Mouse (Mus musculus) forebrain, embryonic 13.5 days (tissue): ENCODE measurements at regions not wholly inside any gene's neighbourhood (a gene's known extent, or its start where the extent isn't known, plus 50 kb on each side); places are given as distances from the start of the nearest gene placed in this dataset.

Experiments used
- ATAC-seq: fragments of 200-750 bp; cut with Nextera tagmentation; 2 replicates; pipeline ENCODE4 v1.8.0; 2017
- H3K27ac ChIP-seq: fragments of 300-500 bp; sonication (generic); 2 replicates; pipeline ENCODE4 v1.5.1; 2015; ENCODE audit warnings: inconsistent platforms, mild to moderate bottlenecking, moderate library complexity
- H3K27me3 ChIP-seq: fragments of 300-500 bp; sonication (generic); 2 replicates; pipeline ENCODE4 v1.6.1; 2015; ENCODE audit warnings: mild to moderate bottlenecking, inconsistent platforms
- H3K36me3 ChIP-seq: fragments of 300-500 bp; sonication (generic); 2 replicates; pipeline ENCODE4 v1.6.1; 2015; ENCODE audit warnings: mild to moderate bottlenecking, inconsistent platforms; ENCODE audit not compliant: poor library complexity, severe bottlenecking
- H3K4me1 ChIP-seq: fragments of 300-500 bp; sonication (generic); 2 replicates; pipeline ENCODE4 v1.6.1; 2015; ENCODE audit warnings: inconsistent platforms
- H3K4me2 ChIP-seq: fragments of 300-500 bp; sonication (generic); 2 replicates; pipeline ENCODE4 v1.6.1; 2015; ENCODE audit warnings: inconsistent platforms, mild to moderate bottlenecking, moderate library complexity
- H3K4me3 ChIP-seq: fragments of 300-500 bp; sonication (generic); 2 replicates; pipeline ENCODE4 v1.5.1; 2015; ENCODE audit warnings: mild to moderate bottlenecking, inconsistent platforms
- H3K9ac ChIP-seq: fragments of 300-500 bp; sonication (generic); 2 replicates; pipeline ENCODE4 v1.6.1; 2015; ENCODE audit warnings: mild to moderate bottlenecking, inconsistent platforms
- H3K9me3 ChIP-seq: fragments of 300-500 bp; sonication (generic); replicated peaks from 2 replicates; pipeline ENCODE4 v1.6.1; 2016; ENCODE audit warnings: inconsistent platforms
- WGBS: fragments of 180-500 bp; shearing (Covaris S2); methylation state at CpG from one replicate; pipeline ENCODE4 v1.1.7; 2015; 5-methylcytosine and 5-hydroxymethylcytosine counted together

DNA sequence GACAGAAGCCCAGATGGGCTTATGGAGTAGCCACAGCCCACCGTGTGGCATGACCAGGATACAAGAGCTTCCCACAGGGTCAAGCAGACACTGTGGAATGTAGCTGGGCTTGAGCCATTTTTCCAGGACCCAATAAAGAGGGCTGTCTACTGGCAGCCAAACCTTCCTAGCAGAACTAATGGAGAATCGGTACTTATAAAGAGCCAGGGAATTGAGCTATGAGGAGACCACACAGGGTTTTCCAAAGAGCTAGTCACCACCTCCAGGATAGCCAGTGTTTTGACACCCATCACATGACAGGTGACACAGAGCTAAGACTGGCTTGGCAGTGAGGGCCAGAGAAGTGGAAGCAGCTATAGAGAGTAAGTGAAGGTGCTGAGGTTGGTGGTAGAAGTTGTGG, 149.9 kb downstream of the Map2k4 start:
- WGBS: 84% methylated on average over 2 of the region's 2 CpGs
- ATAC-seq: no peak
- H3K4me1 ChIP-seq: no peaks in the 10 kb centered on the region

DNA sequence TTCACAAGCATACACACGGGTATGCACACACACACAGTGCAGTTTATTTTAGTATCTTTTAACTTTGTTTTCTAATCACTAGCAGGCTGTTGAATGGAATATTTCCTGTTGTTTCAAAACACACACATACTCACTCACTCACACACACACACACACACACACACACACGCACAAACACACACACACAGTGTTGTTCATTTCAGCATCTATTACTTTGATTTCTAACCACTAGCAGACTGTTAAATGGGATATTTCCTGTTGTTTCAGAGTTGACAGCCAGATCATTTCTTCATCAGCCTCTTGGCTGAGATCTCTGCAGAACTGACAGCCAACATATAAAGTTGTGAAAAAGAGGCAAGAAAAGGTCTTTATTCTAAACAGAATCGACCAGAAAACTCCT, 150.9 kb downstream of the Map2k4 start:
- Histone ChIP-seq H3K36me3 (no peaks in the 10 kb centered on the region), H3K27ac (no peak overlapping the region), H3K9ac (no peak overlapping the region), H3K27me3 (no peaks in the 10 kb centered on the region), H3K4me2 (no peak overlapping the region), H3K9me3 (no peaks in the 10 kb centered on the region), H3K4me3 (no peak overlapping the region), H3K4me1 (no peaks in the 10 kb centered on the region)
- ATAC-seq: no peak
- WGBS: 84% methylated on average over 3 of the region's 3 CpGs

More for the DNA sequence above, 149.9 kb downstream of the Map2k4 start:
- Histone ChIP-seq H3K9me3 (no peaks in the 10 kb centered on the region), H3K27ac (no peak overlapping the region), H3K36me3 (no peaks in the 10 kb centered on the region), H3K27me3 (no peaks in the 10 kb centered on the region), H3K9ac (no peak overlapping the region), H3K4me2 (no peak overlapping the region), H3K4me3 (no peak overlapping the region)

DNA sequence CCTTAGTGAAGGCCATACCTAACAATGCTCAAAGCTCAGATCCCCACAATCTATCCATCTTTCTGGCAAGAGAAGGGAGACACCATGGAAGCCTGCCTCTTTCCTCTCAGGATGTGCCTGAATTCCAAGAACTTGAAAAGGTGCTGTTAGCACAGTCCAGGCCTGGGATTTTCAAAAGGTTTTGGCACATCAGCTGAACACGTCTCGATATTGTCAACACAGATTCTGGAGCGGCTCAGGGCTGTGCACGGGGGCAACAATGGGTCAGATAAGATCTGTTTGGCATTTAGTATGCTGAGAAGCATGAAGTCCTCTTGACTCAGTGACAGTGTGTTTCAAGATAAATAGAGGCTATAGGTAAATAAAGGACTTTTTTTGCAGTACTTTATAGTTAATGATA, 152.8 kb downstream of the Map2k4 start:
- Histone ChIP-seq H3K36me3 (no peaks in the 10 kb centered on the region), H3K9ac (no peak overlapping the region), H3K4me1 (no peaks in the 10 kb centered on the region), H3K27me3 (no peaks in the 10 kb centered on the region), H3K4me2 (no peak overlapping the region), H3K4me3 (no peak overlapping the region), H3K9me3 (no peaks in the 10 kb centered on the region), H3K27ac (no peak overlapping the region)
- 89% methylated on average over 4 of the region's 4 CpGs for WGBS
- ATAC-seq: no peak

- no peak overlapping the region for H3K4me3 ChIP-seq
- no peak overlapping the region for H3K9ac ChIP-seq
- no peak for ATAC-seq
- H3K4me1 ChIP-seq: no peaks in the 10 kb centered on the region
- H3K9me3 ChIP-seq: no peaks in the 10 kb centered on the region
- H3K27me3 ChIP-seq: no peaks in the 10 kb centered on the region
- H3K4me2 ChIP-seq: no peak overlapping the region
- no peaks in the 10 kb centered on the region for H3K36me3 ChIP-seq
- WGBS: 87% methylated on average over 3 of the region's 3 CpGs
- no peak overlapping the region for H3K27ac ChIP-seq
Measured at GRCm38 (mm10) chr11:65631164-65631563, 156.9 kb downstream of the Map2k4 start.

GRCm38 (mm10) chr11:65630436-65630835, 157.7 kb downstream of the Map2k4 start:
- H3K9me3 ChIP-seq: no peaks in the 10 kb centered on the region
- no peaks in the 10 kb centered on the region for H3K27me3 ChIP-seq
- ATAC-seq: no peak
- H3K27ac ChIP-seq: no peak overlapping the region
- no peaks in the 10 kb centered on the region for H3K36me3 ChIP-seq
- no peaks in the 10 kb centered on the region for H3K4me1 ChIP-seq
- H3K9ac ChIP-seq: no peak overlapping the region
- no peak overlapping the region for H3K4me2 ChIP-seq
- H3K4me3 ChIP-seq: no peak overlapping the region
- 68% methylated on average over 1 of the region's 1 CpGs for WGBS

GRCm38 (mm10) chr11:65629320-65629719, 158.8 kb downstream of the Map2k4 start:
- Histone ChIP-seq H3K9ac (no peak overlapping the region), H3K4me3 (no peak overlapping the region), H3K4me1 (no peaks in the 10 kb centered on the region), H3K36me3 (no peaks in the 10 kb centered on the region), H3K4me2 (no peak overlapping the region), H3K9me3 (no peaks in the 10 kb centered on the region), H3K27me3 (no peaks in the 10 kb centered on the region), H3K27ac (no peak overlapping the region)
- 95% methylated on average over 5 of the region's 5 CpGs for WGBS
- ATAC-seq: no peak

- H3K9ac ChIP-seq: no peak overlapping the region
- H3K9me3 ChIP-seq: no peaks in the 10 kb centered on the region
- ATAC-seq: no peak
- H3K4me1 ChIP-seq: no peaks in the 10 kb centered on the region
- H3K4me3 ChIP-seq: no peak overlapping the region
- no peaks in the 10 kb centered on the region for H3K36me3 ChIP-seq
- H3K27me3 ChIP-seq: no peaks in the 10 kb centered on the region
- WGBS: 93% methylated on average over 4 of the region's 4 CpGs
- no peak overlapping the region for H3K27ac ChIP-seq
- no peak overlapping the region for H3K4me2 ChIP-seq
Measured at GRCm38 (mm10) chr11:65618976-65619375, 169.1 kb downstream of the Map2k4 start.

GRCm38 (mm10) chr11:65610536-65610935, 177.6 kb downstream of the Map2k4 start:
- no peaks in the 10 kb centered on the region for H3K27me3 ChIP-seq
- H3K36me3 ChIP-seq: no peaks in the 10 kb centered on the region
- H3K9me3 ChIP-seq: no peaks in the 10 kb centered on the region
- ATAC-seq: no peak
- no peak overlapping the region for H3K4me3 ChIP-seq
- H3K4me1 ChIP-seq: no peaks in the 10 kb centered on the region
- H3K4me2 ChIP-seq: no peak overlapping the region
- 90% methylated on average over 3 of the region's 3 CpGs for WGBS
- no peak overlapping the region for H3K27ac ChIP-seq
- H3K9ac ChIP-seq: no peak overlapping the region

DNA sequence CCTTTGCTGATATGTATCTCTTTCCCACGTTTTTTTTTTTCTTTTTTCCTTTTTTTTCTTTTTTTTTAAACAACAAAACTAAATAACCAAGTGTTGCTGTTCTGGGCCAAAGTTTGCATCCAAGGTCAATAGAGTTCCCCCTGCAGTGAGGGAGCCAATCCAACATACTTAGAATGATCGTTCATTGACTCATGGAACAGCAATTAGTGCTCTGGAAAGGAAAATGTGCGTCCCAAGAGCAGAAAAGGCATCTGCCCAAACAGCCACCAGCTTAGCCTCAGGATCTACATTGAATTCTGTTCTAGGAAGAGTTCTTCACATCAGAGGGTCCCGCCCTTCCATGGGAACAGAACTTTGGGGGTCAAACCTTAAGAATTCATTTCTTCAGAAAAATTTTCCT, 179.0 kb downstream of the Map2k4 start:
- no peaks in the 10 kb centered on the region for H3K9me3 ChIP-seq
- no peaks in the 10 kb centered on the region for H3K36me3 ChIP-seq
- no peaks in the 10 kb centered on the region for H3K27me3 ChIP-seq
- ATAC-seq: no peak
- no peak overlapping the region for H3K4me3 ChIP-seq
- no peak overlapping the region for H3K27ac ChIP-seq
- H3K9ac ChIP-seq: no peak overlapping the region
- WGBS: 66% methylated on average over 4 of the region's 4 CpGs
- no peaks in the 10 kb centered on the region for H3K4me1 ChIP-seq
- no peak overlapping the region for H3K4me2 ChIP-seq

DNA sequence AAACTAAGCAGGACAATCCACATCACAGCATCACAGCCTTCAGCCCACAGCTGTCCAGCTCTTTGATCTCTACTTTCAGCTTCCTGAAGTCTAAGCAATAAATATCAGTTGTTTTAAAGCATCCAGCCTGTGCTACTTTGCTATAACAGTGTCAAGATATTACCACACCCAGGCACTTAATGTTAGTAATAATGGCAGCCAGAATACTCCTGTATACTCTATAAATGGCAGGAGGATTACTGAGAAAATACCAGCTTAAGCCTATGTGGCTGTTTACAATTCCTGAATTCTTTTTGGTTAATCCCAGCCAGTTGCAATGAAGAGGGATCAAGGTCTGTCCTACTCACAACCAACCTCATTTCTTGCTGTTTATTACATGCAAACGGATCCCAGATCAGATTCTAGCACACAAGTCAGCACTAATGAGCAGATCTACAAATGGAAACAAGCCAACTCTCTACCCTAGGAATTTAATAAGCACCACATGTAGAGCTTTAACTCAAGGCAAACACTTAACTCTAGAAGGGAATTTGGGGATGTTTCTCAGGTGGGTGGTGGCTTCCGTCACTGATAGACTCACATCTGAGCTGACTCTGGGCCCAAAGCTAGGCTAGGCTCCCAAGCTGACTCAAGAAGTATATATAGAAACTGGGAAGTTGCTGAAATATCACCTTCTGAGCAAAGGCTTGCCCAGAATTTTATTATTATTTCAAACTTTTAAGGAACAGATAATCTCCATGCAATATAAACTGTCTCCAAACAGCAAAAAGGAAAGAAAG, 190.6 kb downstream of the Map2k4 start:
- no peak overlapping the region for H3K4me2 ChIP-seq
- no peak overlapping the region for H3K9ac ChIP-seq
- 66% methylated on average over 2 of the region's 2 CpGs for WGBS
- H3K9me3 ChIP-seq: no peaks in the 10 kb centered on the region
- no peaks in the 10 kb centered on the region for H3K27me3 ChIP-seq
- no peaks in the 10 kb centered on the region for H3K36me3 ChIP-seq
- ATAC-seq: no peak
- no peak overlapping the region for H3K27ac ChIP-seq
- no peaks in the 10 kb centered on the region for H3K4me1 ChIP-seq
- no peak overlapping the region for H3K4me3 ChIP-seq

DNA sequence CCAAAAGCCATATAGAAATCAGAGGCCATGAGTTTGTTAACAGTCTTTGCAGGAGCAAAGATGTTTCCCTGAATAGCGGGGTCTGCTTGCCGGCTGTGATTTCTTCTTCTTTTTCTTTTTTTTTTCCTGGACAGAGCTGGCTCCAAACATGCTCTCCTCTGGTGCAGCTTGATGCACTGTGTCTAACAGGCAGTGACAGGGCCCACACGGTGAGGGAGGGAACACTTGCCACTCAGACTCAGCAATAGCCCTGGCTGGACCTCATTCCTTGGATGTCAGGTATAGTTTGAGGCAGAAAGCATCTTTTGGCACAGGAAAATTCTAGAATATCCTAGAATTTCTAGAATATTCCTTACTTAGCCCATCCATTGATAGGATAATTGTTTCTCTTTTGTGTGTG, 199.6 kb downstream of the Map2k4 start:
- ATAC-seq: no peak
- Histone ChIP-seq H3K36me3 (no peaks in the 10 kb centered on the region), H3K9me3 (no peaks in the 10 kb centered on the region)

DNA sequence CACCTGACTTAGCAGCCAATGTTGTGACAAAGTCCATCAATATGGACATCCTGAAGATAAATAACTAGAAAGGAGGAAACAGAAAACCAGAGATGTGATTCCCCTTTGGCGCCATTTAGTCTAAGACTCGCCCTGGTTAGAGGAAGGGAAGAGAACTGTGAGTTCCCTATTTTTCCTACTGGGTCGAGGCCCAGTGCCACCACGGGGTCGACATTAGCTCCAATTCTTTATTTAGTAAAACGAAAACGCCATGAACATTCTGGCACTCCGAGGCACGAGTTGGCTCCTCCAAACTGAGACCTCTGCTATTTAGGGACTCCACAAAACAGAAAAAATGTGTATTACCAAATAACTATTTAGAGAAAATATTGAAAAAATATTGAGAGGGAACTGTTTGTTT, 220.3 kb downstream of the Map2k4 start:
- Histone ChIP-seq H3K9me3 (no peaks in the 10 kb centered on the region), H3K4me1 (no peaks in the 10 kb centered on the region), H3K4me3 (no peak overlapping the region), H3K27me3 (no peaks in the 10 kb centered on the region), H3K4me2 (no peak overlapping the region), H3K36me3 (no peaks in the 10 kb centered on the region), H3K9ac (no peak overlapping the region), H3K27ac (no peak overlapping the region)
- ATAC-seq: no peak
- 93% methylated on average over 9 of the region's 9 CpGs for WGBS

More for the DNA sequence above, 199.6 kb downstream of the Map2k4 start:
- Histone ChIP-seq H3K4me3 (no peak overlapping the region), H3K27me3 (no peaks in the 10 kb centered on the region), H3K27ac (no peak overlapping the region), H3K4me1 (no peaks in the 10 kb centered on the region), H3K4me2 (no peak overlapping the region), H3K9ac (no peak overlapping the region)
- WGBS: 71% methylated on average over 3 of the region's 3 CpGs

- Histone ChIP-seq H3K9me3 (no peaks in the 10 kb centered on the region), H3K4me1 (no peaks in the 10 kb centered on the region), H3K4me2 (no peak overlapping the region), H3K27ac (no peak overlapping the region), H3K36me3 (no peaks in the 10 kb centered on the region), H3K4me3 (no peak overlapping the region), H3K9ac (no peak overlapping the region), H3K27me3 (no peaks in the 10 kb centered on the region)
- ATAC-seq: no peak
- 83% methylated on average over 4 of the region's 4 CpGs for WGBS
Measured at GRCm38 (mm10) chr11:65558236-65558635, 229.9 kb downstream of the Map2k4 start.
